Mouse (Mus musculus) liver, embryonic 16.5 days (tissue): ENCODE measurements around the gene RPS10-NUDT3. TPM values are rescaled to one million over a fixed set of nuclear protein-coding genes. Genes with fewer than 3 reads are reported as not detected.
"Not testable (repeated sequence)": the region's sequence is repeated elsewhere in the genome, so short reads cannot be mapped to it uniquely, and the experiment has no call there.

Experiments used
- ATAC-seq: fragments of 200-750 bp; cut with Nextera tagmentation; 2 replicates; pipeline ENCODE4 v1.8.0; 2017; ENCODE audit warnings: low read depth, mild to moderate bottlenecking, moderate number of reproducible peaks, moderate library complexity
- H3K27ac ChIP-seq: fragments of 300-500 bp; sonication (generic); 2 replicates; pipeline ENCODE4 v1.5.1; 2014; ENCODE audit warnings: mild to moderate bottlenecking, low read length
- H3K27me3 ChIP-seq: fragments of 300-500 bp; sonication (generic); 2 replicates; pipeline ENCODE4 v1.6.1; 2014; ENCODE audit warnings: low read depth, low read length, mixed read lengths; ENCODE audit not compliant: control insufficient read depth, insufficient read depth
- H3K36me3 ChIP-seq: fragments of 300-500 bp; sonication (generic); 2 replicates; pipeline ENCODE4 v1.6.1; 2014; ENCODE audit warnings: mild to moderate bottlenecking; ENCODE audit not compliant: control insufficient read depth, insufficient read depth
- H3K4me1 ChIP-seq: fragments of 300-500 bp; sonication (generic); 2 replicates; pipeline ENCODE4 v1.6.1; 2014; ENCODE audit warnings: low read depth, low read length, mixed read lengths; ENCODE audit not compliant: control insufficient read depth
- H3K4me2 ChIP-seq: fragments of 300-500 bp; sonication (generic); 2 replicates; pipeline ENCODE4 v1.6.1; 2014; ENCODE audit warnings: low read depth, low read length, mixed read lengths
- H3K4me3 ChIP-seq: fragments of 300-500 bp; sonication (generic); 2 replicates; pipeline ENCODE4 v1.5.1; 2014; ENCODE audit warnings: low read depth, mild to moderate bottlenecking, low read length
- H3K9ac ChIP-seq: fragments of 300-500 bp; sonication (generic); 2 replicates; pipeline ENCODE4 v1.6.1; 2014; ENCODE audit warnings: low read depth, low read length
- H3K9me3 ChIP-seq: fragments of 300-500 bp; sonication (generic); replicated peaks from 2 replicates; pipeline ENCODE4 v1.6.1; 2016; ENCODE audit warnings: low read length; ENCODE audit not compliant: control insufficient read depth
- WGBS: fragments of 180-500 bp; shearing (Covaris S2); extraction: QIAGEN DNeasy Blood & Tissue Kit; methylation state at CpG from one replicate; pipeline ENCODE4 v1.1.7; 2014; ENCODE audit not compliant: insufficient replicate concordance; 5-methylcytosine and 5-hydroxymethylcytosine counted together
- polyA plus RNA-seq: library from polyadenylated mRNA; unstranded; fragments of >200 nt; fragmentation: Nextera tagmentation; extraction: Ambion mirVana; gene quantifications from 2 replicates; pipeline ENCODE4 v1.2.1, GENCODE M21; 2015

The RPS10-NUDT3 gene
- polyA plus RNA-seq, 1 experiment from 2014 or later = not detected

DNA sequence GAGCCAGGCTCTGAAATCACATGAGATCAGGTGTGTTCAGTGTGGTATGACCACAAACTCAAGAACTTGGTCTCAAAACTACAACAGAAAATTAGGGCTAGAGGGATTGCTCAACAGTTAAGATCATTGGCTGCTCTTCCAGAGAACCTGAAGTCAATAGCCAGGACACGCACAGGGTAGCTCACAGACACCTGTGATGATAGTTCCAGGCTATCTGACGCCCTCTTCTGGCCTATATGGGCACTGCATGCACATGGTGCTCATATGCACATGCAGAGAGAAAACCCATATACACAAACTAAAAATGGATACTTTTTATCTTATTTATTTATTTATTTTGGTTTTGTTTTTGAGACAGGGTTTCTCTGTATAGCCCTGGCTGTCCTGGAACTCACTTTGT, 9.6 kb upstream of the RPS10-NUDT3 start:
- Histone ChIP-seq H3K9ac (no peak overlapping the region), H3K27me3 (no peaks in the 10 kb centered on the region), H3K9me3 (no peaks in the 10 kb centered on the region), H3K27ac (no peak overlapping the region), H3K4me1 (no peaks in the 10 kb centered on the region; the same call in 1 of the 2 replicates), H3K4me2 (no peak overlapping the region), H3K36me3 (no peaks in the 10 kb centered on the region), H3K4me3 (no peak overlapping the region)
- 37% methylated on average over 2 of the region's 2 CpGs for WGBS
- no peak for ATAC-seq

DNA sequence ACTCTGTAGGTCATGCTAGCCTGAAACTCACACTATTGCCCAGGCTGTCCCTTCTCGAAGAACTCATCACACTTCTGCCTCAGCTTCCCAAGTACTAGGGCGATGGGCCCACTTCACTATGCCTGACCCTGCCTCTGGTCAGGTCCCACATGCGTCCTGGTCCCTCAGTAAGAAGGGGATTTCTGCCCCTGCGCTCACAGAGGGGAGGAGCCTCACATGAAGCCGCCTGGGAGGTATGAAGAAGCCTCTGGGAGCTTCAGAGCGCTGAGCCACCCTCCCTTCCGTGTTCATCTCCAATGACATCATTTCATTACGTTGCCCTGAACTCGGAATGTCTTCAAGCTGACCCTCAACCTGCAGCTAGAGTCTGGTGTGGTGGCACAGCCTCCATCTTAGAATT, 8.7 kb upstream of the RPS10-NUDT3 start:
- H3K36me3 ChIP-seq = no peaks in the 10 kb centered on the region
- H3K27me3 ChIP-seq = no peaks in the 10 kb centered on the region
- no peaks in the 10 kb centered on the region for H3K9me3 ChIP-seq
- H3K4me2 ChIP-seq = no peak overlapping the region
- no peak overlapping the region for H3K4me3 ChIP-seq
- WGBS = 73% methylated on average over 9 of the region's 9 CpGs
- H3K27ac ChIP-seq = no peak overlapping the region
- H3K9ac ChIP-seq = no peak overlapping the region
- no peaks in the 10 kb centered on the region; the same call in 1 of the 2 replicates for H3K4me1 ChIP-seq
- ATAC-seq = no peak

DNA sequence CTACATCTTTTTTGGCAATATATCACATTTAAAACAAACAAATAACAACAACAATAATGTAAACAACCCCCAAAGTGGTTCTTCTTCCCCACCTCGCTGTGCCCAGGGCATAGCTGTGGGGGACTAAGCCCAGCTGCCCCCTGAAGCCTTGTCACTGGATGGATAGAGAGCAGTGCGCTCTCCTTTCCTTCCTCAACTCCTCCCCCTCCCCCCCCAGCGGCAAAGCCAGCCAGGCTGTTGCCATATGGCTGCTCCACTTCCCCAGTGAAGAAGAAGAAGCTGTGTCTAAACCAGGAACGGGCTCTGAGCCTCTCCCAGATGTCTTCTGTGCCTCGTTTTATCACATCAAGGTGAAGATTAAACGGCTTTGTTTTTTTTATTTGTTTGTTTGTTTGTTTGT, 8.1 kb upstream of the RPS10-NUDT3 start:
- no peaks in the 10 kb centered on the region for H3K36me3 ChIP-seq
- H3K4me1 ChIP-seq = no peaks in the 10 kb centered on the region; the same call in 1 of the 2 replicates
- no peaks in the 10 kb centered on the region for H3K9me3 ChIP-seq
- H3K27ac ChIP-seq = no peak overlapping the region
- H3K4me3 ChIP-seq = no peak overlapping the region
- 16% methylated on average over 6 of the region's 6 CpGs for WGBS
- no peak overlapping the region for H3K9ac ChIP-seq
- no peak for ATAC-seq
- H3K27me3 ChIP-seq = no peaks in the 10 kb centered on the region
- H3K4me2 ChIP-seq = no peak overlapping the region

DNA sequence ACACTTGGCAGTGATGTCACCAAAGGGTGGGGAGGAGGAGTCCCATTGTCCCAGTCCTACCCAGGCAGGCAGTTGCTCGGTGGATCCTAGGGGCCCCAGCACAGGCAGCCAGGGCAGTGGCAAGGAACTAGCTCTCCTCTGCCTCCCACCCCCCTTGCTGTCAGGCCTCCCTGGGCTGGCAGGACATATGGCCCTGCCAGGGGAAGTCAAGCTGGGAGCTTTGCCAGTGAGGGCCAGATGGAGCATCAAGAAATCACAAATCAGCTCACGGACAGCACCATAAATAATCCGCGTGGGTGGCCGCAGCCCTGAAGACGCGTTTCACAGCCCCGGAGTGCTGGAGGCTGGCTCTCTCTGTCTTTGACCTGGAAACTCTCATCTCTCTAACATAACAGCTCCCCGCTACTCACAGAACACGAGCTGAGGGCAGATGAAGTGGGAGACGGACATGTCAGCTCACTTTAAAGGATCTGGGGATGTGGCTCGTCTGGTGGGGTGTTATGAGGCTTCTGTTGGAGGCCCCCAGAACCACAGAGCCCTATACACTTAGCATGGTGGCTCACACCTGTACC, 7.6 kb upstream of the RPS10-NUDT3 start:
- H3K9ac ChIP-seq = no peak overlapping the region
- H3K36me3 ChIP-seq = no peaks in the 10 kb centered on the region
- H3K4me3 ChIP-seq = no peak overlapping the region
- H3K4me2 ChIP-seq = no peak overlapping the region
- no peak overlapping the region for H3K27ac ChIP-seq
- H3K4me1 ChIP-seq = no peaks in the 10 kb centered on the region; the same call in 1 of the 2 replicates
- no peak for ATAC-seq
- WGBS = 25% methylated on average over 12 of the region's 12 CpGs
- no peaks in the 10 kb centered on the region for H3K9me3 ChIP-seq
- no peaks in the 10 kb centered on the region for H3K27me3 ChIP-seq

DNA sequence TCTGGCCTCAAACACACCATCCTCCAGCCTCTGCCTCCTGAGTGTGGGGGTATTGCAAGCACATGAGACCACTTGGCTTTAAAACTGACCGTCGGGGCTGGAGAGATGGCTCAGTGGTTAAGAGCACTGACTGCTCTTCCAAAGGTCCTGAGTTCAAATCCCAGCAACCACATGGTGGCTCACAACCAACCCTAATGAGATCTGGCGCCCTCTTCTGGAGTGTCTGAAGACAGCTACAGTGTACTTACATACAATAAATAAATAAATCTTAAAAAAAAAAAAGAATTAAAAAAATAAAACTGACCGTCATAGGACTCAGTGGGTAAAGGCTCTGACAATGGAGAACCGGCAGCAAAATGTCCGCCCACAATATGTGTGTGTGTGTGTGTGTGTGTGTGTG, 4.8 kb upstream of the RPS10-NUDT3 start:
- not testable (repeated sequence) for ATAC-seq, H3K4me2 ChIP-seq, H3K27me3 ChIP-seq, H3K36me3 ChIP-seq, H3K4me3 ChIP-seq, H3K9me3 ChIP-seq, H3K27ac ChIP-seq, H3K9ac ChIP-seq
- peaks cover 11% of the 10 kb centered on the region for H3K4me1 ChIP-seq
- 82% methylated on average over 6 of the region's 6 CpGs for WGBS

DNA sequence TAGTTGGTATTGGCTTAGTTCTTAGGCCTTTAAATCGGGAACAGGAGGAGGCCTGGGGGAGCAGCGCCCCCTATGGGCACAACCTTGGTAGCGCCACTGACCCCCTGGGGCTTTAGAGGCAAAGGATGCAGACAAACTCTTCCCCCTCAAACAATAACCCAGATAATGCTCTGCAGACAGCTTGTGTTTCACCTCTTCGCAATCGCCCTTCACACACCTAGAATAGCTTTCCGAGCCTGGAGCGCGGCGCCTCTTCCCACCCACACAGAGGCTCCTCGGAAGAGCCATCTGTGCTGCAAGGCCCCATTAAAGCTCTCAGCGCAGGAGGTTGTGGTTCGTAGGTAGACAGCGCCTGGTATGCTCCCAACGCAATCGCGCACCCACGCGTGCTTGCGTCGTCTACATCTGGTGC, 3.9 kb upstream of the RPS10-NUDT3 start:
- 77% methylated on average over 20 of the region's 20 CpGs for WGBS
- H3K4me1 ChIP-seq = peaks cover 11% of the 10 kb centered on the region
- no peak overlapping the region for H3K9ac ChIP-seq
- no peak overlapping the region for H3K4me2 ChIP-seq
- no peak overlapping the region for H3K4me3 ChIP-seq
- no peaks in the 10 kb centered on the region for H3K36me3 ChIP-seq
- no peak overlapping the region for H3K27ac ChIP-seq
- no peak for ATAC-seq
- H3K9me3 ChIP-seq = no peaks in the 10 kb centered on the region
- no peaks in the 10 kb centered on the region for H3K27me3 ChIP-seq

DNA sequence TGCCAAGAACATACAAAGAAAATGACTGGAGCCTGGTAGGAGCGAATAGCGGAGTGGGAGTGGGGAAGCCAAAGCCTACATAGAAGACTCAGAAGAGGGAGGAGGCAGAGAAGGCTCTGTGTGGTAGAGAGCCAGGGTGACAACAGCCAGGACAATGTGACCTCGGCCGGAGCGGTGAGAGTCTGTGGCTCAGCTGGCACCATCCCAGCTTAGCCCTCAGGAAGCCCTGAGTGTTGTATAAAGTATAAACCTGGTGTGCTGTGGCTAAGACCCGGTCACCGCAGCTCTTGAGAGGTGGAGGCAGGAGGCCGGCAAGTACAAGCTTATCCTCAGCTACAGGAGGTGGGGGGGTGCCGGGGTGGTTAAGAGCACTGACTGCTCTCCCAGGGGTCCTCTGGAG, 2.3 kb upstream of the RPS10-NUDT3 start:
- Histone ChIP-seq H3K4me1 (peaks cover 27% of the 10 kb centered on the region), H3K27me3 (no peaks in the 10 kb centered on the region), H3K36me3 (peaks cover 11% of the 10 kb centered on the region), H3K4me3 (no peak overlapping the region), H3K9ac (no peak overlapping the region), H3K27ac (no peak overlapping the region), H3K9me3 (no peaks in the 10 kb centered on the region), H3K4me2 (no peak overlapping the region)
- WGBS = 76% methylated on average over 9 of the region's 9 CpGs
- ATAC-seq = no peak

DNA sequence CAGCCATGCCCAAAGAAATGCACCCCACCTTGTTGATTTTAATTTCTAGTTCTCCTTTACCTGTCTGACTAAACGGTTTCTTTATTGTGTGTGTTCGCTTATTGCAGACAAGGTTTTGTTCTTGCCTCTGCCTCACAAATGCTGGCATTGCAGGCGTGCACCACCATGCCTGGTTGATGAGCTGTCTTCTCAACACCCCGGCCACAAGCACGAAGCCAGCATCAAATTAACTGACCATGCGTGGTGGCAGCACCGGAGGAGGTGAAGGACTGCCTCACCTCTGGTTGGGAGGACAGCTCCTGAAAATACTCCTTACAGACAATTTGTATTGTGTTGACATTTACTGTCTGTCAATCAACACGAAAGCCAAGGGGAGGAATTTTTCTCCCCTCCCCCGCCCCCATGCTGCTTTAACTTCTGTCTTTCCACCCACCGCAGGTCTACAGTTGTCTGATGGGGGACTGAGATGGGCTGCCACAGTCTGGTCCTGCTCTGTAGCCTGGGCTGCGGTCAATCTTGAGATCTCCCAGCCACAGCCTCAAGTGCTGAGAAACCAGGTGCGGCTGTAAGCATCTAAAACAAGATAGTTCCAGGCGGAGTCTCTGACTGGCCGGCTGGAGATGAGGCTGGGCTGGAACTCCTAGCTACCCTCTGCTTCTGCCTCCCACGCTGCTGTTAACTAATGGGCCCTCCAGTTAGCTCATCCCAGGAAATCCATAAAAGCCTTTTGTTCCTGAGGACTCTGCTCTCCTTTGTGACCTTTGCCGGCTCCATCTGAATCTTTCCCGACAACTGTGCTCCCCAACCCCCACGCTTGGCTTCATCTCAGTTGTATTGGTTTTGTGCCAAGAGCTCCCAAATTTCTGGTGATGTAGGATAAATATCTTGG, 1.4 kb upstream of the RPS10-NUDT3 start, which contains the start of gene Rps10:
Gene Rps10 (minus strand): TSS at position 538 of the 889 bp plus-strand sequence.
- WGBS = 49% methylated on average over 18 of the region's 18 CpGs
- H3K4me1 ChIP-seq = peaks cover 32% of the 10 kb centered on the region
- H3K27ac ChIP-seq = peak within 1 kb of the TSS; percentile 43; the same call in 1 of the 2 replicates
- H3K4me2 ChIP-seq = peak within 1 kb of the TSS; percentile 83
- H3K36me3 ChIP-seq = peaks cover 20% of the 10 kb centered on the region
- peak within 1 kb of the TSS; percentile 61; the same call in 1 of the 2 replicates for H3K9ac ChIP-seq
- H3K27me3 ChIP-seq = no peaks in the 10 kb centered on the region
- H3K4me3 ChIP-seq = peak within 1 kb of the TSS; percentile 71
- no peaks in the 10 kb centered on the region for H3K9me3 ChIP-seq
- ATAC-seq = no peak

DNA sequence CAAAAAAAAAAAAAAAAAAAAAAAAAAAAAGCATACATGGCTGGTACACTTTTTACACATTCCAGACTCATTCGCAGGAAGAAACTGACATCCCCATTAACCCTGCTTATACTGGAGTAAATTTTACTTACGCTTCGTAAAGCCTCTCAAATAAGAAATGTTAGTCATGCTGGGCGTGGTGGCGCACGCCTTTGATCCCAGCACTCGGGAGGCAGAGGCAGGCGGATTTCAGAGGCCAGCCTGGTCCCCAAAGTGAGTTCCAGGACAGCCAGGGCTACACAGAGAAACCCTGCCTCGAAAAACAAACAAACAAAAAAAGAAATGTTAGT, 517 bp upstream of the RPS10-NUDT3 start:
- H3K9me3 ChIP-seq, ATAC-seq, H3K27me3 ChIP-seq: not testable (repeated sequence)
- Histone ChIP-seq H3K36me3 (peaks cover 29% of the 10 kb centered on the region), H3K9ac (peak overlapping the region; percentile 61), H3K27ac (0 out of 2 replicates have a peak overlapping the region, but pooled peaks have one; percentile 43), H3K4me1 (peaks cover 32% of the 10 kb centered on the region), H3K4me3 (peak overlapping the region; percentile 71), H3K4me2 (peak overlapping the region; percentile 83)
- WGBS = 20% methylated on average over 9 of the region's 9 CpGs
